Mouse (Mus musculus) pancreas, adult 10 weeks (tissue): Measurements from ENCODE around the gene Rec8. TPM values are rescaled to one million over a fixed set of nuclear protein-coding genes. Genes with fewer than 3 reads are reported as not detected.

Experiments used
- polyA plus RNA-seq: library from polyadenylated mRNA; stranded (reverse); fragments of 350-450 nt; fragmentation: Illumina TruSeq; extraction: RNeasy Lipid Tissue Mini Kit (QIAGEN cat#74804); gene quantifications from one replicate; pipeline ENCODE4 v1.2.3, GENCODE M21; 2015; ENCODE audit warnings: low read depth, low replicate concordance; ENCODE audit not compliant: insufficient read depth

Gene Rec8
- 9.7 TPM for polyA plus RNA-seq

DNA sequence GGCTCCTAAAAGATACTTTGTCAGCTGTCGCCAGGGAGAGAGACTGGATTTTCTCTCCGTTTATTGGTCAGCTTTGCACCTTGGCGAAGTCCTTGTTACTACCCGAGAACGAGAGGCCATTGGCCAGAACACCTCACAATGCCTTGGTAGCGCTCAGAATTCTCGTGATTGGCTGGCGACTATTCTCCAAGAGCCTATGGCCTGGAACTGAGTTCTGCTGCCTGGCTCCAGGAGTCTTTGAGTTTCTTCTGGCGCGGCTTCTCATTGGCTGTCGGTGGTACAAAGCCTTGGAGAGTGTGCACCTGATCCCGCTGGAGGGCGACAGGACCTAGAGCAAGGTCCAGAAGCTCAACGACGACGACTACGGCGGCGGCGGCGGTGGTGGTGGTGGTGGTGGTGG is at the start of gene Rec8:
Gene Rec8 (plus strand): TSS at position 216 of the 400 bp plus-strand sequence.

DNA sequence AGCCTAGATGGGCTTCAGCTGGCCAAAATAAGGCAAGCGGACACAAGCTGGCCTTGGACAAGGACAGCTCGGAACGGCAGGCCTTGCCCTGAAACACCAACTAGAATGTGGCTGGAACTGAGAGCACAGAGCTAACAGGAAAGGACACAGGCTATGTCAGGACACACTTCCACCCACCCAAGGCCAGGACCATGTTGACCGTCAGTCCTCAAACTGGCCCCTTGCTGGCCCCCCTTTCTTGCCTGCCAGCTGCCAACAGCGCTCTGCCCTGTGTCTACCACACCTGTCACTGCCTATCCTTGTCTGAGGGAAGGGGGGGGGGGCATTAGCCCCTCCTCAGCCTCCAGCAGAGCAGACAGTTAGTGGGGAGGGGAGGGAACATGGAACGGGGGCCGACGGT is 42.5 kb upstream of the Rec8 start, which contains the start of gene Fitm1:
Gene Fitm1 (plus strand): TSS at position 316 of the 400 bp plus-strand sequence.

DNA sequence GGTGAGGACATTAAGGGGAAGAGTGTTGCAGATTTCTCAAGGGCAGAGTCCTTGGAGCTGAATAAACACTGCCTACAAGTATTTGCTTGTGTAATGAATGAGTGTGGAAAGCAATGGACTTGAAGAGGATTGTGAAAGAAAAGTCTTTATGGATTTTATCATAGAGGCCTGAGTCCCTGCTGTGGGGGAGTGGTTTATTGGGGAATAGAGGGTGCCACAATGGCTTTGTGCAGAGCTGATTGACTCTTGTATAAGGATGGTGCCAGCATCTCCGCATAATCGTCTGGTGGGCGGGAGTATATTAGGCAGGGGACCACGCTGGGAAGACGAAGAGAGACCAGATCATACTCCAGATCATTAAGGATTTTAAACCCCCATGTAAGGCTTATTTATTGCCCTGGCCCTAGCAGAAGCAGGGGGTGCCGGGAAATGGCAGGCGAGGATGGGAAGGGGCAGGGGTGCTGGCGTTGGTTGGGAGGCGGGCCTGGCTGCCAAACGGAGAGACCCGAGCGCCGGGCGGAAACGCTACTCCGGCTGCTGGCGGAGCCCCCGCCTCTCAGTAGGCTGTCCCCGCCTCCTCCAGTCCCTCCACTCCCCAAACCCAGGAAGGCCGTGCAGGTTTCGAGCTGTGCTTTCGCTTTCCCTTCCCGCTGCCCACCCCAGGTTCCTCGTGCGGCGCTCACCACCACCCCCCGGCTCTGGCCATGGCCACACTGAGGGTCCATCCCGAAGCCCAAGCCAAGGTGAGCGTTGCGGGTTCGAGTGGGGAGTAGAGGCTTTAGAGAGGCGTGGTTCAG is 39.8 kb upstream of the Rec8 start, which contains the start of gene Psme1:
Gene Psme1 (plus strand): TSS at position 253 of the 797 bp plus-strand sequence.

DNA sequence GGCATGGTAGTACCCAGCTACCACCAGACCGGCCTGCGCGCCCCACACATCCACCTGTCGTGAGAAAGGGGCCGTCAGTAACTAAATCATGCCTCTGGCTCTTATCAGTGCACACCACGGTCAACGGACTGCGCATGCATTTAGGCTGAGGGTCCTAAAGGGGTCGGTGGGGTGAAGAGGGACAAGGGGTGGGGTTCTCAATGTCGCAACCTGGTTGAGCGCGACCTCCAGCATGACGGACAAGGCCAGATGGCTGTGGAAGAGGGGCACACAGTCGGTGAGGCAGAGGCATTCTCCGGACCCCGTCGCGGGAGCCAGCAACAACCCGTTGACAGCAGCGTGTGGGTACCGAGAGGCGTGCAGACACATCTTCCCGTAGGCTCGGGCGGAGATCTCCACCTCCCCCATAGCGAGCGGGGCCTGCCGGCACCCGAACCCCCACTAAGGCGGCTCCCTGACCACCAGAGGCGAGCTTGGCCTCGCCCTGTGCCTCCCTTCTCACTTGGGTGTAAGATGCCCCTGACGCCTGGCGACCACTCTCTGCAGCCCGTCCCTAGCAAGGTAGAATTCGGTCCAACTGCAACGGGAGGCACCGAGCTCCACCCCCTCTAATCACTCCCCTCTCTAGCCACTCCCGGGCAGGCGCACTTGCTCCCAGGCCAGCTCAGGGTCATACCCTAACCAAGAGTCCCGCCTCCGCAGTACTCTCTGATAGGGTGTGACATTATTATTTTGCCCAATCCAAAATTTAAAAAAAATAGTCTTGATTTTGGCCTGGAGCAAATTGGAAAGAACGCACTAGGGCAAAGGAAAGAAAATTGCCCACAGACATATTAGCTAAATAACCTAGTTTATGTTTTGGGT is 32.9 kb upstream of the Rec8 start, which contains the start of gene Emc9:
Gene Emc9 (minus strand): TSS at position 601 of the 864 bp plus-strand sequence.

DNA sequence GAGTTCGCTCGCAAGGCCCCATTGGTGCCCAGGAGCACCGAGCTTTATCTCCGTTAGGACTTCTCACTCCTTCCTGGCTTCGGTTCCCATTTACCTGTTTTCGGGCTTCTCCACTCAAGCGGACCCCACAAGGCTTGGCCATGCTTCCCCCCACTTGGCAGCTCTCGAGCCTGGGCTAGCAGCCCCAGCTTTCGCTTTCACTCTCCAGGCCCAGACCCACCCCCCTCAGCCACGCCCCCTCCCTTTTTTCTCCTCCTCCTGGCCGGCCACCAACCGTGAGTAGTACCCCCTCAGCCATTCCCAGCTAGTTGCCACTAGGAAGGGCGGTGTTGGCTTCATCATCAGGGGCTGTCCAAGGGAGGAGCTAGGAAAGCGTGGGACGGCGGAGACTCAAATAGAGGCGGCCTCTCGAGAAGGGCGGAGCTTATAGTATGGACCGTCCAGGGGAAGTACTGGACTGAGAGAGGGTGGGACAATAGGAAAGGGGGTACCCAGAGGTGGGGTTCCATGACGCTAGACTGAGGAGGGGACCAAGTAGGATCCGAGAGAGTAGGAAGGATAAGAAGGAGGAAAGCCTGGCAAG is 27.0 kb upstream of the Rec8 start, which contains the start of gene Psme2:
Gene Psme2 (minus strand): TSS at position 366 of the 583 bp plus-strand sequence.

DNA sequence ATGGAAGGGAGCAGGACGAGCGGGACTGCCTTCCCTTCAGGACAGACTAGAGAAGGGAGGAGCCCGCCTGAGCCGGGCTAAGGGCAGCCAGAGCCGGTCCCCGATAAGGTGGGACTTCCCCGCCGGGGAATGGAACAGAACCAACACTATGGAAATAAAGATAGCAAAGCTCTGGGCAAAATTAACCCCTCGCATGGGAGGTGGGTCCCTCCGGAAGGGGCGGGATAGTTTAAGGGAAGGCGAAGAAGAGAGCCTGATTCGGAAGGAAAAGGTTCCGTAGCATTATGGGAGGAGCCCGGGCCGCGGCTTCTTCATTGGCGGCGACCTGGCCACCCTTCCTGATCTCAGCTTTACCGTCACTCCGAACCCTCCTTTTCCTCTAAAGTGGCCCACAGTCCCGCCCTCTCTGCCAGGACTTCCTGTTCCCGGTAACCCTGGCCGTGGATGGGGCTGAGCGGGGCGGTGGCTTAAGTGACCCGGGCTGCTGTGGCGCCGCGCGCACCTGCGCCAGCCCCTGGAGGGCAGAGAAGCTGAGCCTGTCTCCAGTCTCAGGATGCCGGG is 26.4 kb upstream of the Rec8 start, which contains the start of gene Rnf31:
Gene Rnf31 (plus strand): TSS at position 378 of the 561 bp plus-strand sequence.

DNA sequence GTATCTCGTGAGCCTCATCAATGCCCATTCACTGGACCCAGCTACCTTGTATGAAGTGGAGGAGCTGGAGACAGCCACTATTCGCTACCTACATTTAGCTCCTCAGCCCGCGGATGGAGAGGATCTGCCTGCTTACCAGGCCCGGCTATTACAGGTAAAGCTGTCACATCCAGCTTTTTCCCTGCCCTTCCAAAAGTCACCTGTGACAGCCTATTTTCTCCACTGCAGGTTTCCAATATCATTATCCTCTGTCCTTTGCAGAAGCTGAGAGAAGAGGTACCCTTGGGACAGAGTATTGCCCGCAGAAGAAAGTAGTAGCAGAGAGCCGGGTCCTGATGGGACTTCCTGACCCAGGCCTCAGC is 14.6 kb upstream of the Rec8 start, which contains the start of gene Irf9:
Gene Irf9 (plus strand): TSS at position 301 of the 362 bp plus-strand sequence.

DNA sequence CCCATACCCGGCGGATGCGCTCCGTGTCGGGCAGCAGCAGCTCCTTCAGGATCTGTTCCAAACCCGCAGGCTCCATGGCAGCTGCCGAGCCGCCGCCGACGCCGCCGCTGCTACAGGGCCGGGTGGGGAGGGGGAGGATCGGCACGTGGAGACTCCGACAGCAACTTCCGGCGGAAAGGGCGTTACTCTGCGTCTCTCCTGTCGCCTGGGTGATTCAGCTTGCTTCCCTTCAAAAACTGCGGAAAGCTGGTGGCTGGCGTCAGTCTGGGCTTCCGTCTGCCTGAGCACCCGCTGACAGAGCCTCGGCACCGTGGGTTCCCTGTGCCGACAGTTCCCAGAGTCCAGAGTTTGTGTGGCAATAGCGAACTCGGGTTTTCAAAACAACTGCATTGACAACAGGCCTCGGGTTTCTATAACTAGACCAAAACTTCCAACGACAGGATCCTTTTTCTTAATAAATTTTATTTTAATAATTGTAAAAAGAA is 17.7 kb downstream of the Rec8 start, which contains the start of gene Ipo4:
Gene Ipo4 (minus strand): TSS at position 435 of the 485 bp plus-strand sequence.

DNA sequence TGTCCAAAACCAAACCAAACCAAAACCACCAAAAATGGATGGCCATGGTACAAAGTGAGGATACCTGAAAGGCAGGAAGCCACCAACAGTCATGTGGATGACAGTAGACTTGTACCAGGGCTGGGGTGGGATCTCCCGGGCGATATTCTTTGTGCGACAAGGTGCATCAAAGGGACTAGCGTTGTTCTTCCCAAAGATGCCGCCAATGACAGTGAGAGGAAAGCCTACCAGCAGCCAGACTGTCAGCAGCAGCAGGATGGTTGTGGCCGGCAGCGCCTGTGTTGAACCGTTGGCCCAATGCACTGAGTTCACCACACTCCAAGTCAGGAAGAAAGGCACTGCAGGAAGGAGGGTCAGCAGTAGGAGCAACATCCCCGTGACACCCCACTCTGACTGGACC is 20.0 kb downstream of the Rec8 start, which contains the start of gene Gm49378:
Gene Gm49378 (minus strand): TSS at position 101 of the 400 bp plus-strand sequence.

DNA sequence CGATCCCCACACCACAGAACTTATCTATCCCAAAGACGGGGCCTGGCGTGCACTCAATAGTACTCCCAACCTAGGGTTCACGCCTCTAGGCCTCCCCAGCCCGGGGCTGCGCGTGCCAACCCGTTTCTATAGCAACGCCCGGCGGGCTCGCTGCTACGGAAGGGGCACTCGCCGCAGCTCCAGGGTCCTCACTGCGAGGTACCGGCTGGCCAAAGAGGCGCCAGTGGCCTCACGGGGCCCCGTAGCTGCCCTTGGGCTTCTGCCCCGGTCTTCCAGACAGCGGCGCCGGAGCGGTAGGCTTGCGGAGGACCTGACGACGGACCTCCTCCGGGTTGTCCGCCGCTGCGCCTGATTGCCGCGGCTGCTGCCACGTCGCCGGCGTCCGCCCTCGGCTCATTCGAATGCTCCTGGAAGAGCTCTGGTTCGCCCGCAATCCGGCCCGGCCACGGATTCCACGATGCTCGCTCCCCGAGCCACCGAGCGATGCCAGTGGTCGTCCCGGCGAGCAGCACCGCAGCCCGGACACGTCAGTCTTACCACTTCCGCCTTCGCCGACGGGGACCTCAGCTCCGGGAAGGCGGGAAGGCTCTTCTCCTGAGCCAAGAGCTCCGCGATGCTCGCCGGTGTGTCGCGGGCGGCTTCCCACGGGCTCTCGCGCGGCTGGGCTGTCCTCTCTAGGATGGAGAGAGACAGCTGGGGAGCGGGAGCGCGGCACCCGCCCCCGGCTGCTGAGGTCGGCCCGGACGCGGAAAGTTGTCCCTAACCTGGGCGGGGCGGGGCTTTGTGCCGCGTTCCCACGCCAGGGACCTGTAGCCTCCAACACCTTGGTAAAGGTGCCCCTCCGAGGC is 25.4 kb downstream of the Rec8 start, which contains the start of gene Tm9sf1:
Gene Tm9sf1 (minus strand): TSS at position 747 of the 848 bp plus-strand sequence.

DNA sequence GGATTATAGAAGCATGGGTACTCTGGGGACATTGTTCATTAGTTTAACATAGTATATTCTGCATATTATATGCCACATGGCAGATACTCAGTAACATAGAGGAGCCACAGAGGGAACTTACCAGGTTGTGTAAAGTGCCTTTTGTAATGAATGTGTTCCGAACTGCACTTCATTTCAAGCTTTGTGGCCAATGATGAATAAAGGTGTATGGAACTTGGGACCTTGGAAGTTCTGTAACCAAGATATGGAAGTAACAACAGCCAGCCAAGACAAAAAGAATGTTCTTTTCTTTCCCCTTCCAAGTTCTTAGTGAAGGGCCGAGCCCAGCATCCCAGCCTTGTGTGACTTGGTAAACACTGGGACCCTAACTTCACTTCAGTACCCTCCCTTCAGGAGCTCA is 32.0 kb downstream of the Rec8 start, which contains the start of gene Tssk4:
Gene Tssk4 (plus strand): TSS at position 301 of the 400 bp plus-strand sequence.

DNA sequence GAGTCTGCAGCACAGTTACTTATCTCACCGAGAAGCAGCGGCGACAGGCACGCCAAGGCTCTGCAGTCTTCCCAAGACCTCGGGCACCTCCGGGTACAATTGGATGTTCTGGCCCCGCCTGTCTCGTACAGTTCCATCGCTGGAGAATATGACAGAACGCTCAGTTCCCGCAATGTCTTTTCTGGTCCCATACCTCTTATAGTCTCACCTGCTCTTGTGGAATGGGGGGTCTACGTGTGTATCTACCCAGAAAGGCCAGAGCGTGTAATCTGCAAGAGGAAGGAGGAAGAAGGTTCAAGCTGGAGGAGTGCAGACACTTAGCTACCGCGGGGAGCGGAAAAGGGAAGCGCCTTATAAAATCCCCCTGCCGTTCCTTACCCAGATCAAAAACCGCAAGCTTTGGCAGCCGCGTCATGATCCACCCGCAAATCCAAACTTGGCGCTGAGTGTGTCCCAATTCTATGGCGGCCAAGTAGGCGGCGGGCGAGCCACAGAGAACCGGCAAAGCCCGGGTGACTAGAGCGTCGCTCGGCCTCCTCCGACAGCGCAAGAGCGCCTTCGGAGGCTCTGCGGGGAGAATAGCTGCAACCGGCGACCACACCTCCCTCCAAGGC is 42.2 kb downstream of the Rec8 start, which contains the start of gene Mdp1:
Gene Mdp1 (minus strand): TSS at position 549 of the 614 bp plus-strand sequence.

DNA sequence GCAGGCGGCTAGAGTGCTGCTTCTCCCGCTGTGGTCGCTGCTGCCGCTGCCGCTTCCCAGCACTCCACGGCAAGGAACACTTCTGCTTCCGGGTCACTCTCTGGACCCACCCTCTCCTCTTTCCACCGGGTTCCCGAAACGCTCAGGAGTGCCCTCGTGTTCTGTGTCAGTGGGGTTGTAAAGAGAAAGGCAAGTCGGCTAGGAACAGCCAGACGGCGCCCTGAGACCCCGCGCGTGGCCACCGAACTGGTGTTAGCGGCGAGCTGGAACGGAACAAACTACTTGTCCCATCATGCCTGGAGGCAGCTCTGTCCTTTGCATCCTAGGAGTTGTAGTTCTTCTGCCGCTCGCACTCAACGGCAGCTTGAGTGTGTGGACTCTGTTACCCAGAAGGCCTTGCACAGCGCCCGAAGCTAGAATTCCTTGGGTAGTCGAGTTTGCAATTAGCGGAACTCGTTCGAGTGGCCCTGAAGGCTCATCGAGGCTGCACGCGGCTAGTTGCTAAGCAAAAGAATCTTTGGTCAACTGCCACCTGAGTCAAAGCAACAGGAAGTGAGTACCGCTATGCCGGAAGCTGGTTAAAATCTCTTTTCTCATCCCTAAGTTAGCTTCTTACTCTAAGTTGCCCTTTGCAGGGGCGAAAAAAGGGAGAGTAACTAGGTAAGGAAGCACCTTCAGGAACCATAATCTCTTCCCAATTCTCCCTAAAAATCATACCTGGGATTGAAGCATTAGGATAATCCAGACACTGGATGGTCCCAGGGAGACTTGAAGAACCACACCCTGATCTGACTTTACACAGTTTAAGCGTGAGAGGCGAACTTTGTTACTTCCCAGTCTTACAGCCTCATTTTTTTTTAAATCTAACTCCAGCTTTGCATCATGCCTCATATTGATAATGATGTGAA is 54.2 kb downstream of the Rec8 start, which contains the start of the genes Gmpr2 and Nedd8:
Gene Gmpr2 (plus strand): TSS at position 109 of the 908 bp plus-strand sequence.
Gene Nedd8 (minus strand): TSS at position 292 of the 908 bp plus-strand sequence.

Other genes starting within 250 kb of the Rec8 start
- 17.0 TPM for gene Dhrs4, start 139.3 kb upstream of the Rec8 start, polyA plus RNA-seq
- gene Carmil3, start 127.4 kb upstream of the Rec8 start, polyA plus RNA-seq, result 11.7 TPM
- not detected for gene Cpne6, start 107.6 kb upstream of the Rec8 start, polyA plus RNA-seq
- gene Nrl, start 93.1 kb upstream of the Rec8 start, polyA plus RNA-seq, result not detected
- 29.0 TPM for gene Pck2, start 77.8 kb upstream of the Rec8 start, polyA plus RNA-seq
- 38.9 TPM for gene Dcaf11, start 58.0 kb upstream of the Rec8 start, polyA plus RNA-seq
- gene A730061H03Rik, start 57.6 kb upstream of the Rec8 start, polyA plus RNA-seq, result not detected
- not detected for gene Fitm1, start 42.4 kb upstream of the Rec8 start, polyA plus RNA-seq
- 38.5 TPM for gene Psme1, start 39.9 kb upstream of the Rec8 start, polyA plus RNA-seq
- 11.7 TPM for gene Emc9, start 32.7 kb upstream of the Rec8 start, polyA plus RNA-seq
- 49.1 TPM for gene Psme2, start 26.9 kb upstream of the Rec8 start, polyA plus RNA-seq
- gene Rnf31, start 26.3 kb upstream of the Rec8 start, polyA plus RNA-seq, result 14.7 TPM
- gene Irf9, start 14.5 kb upstream of the Rec8 start, polyA plus RNA-seq, result 11.2 TPM
- 49.8 TPM for gene Ipo4, start 17.9 kb downstream of the Rec8 start, polyA plus RNA-seq
- 1.6 TPM for gene Gm49378, start 19.9 kb downstream of the Rec8 start, polyA plus RNA-seq
- gene Tm9sf1, start 25.8 kb downstream of the Rec8 start, polyA plus RNA-seq, result 17.3 TPM
- gene Tssk4, start 32.1 kb downstream of the Rec8 start, polyA plus RNA-seq, result 0.59 TPM
- gene Mdp1, start 42.5 kb downstream of the Rec8 start, polyA plus RNA-seq, result 8.9 TPM
- gene Gmpr2, start 53.9 kb downstream of the Rec8 start, polyA plus RNA-seq, result 5.6 TPM
- gene Nedd8, start 54.1 kb downstream of the Rec8 start, polyA plus RNA-seq, result 60.9 TPM
- gene Tinf2, start 63.8 kb downstream of the Rec8 start, polyA plus RNA-seq, result 5.5 TPM
- gene Tgm1, start 95.9 kb downstream of the Rec8 start, polyA plus RNA-seq, result 0.30 TPM
- gene Rabggta, start 104.2 kb downstream of the Rec8 start, polyA plus RNA-seq, result 9.4 TPM
- gene Dhrs1, start 127.7 kb downstream of the Rec8 start, polyA plus RNA-seq, result 28.8 TPM
- gene Nop9, start 127.7 kb downstream of the Rec8 start, polyA plus RNA-seq, result 2.8 TPM
- not detected for gene Cideb, start 140.4 kb downstream of the Rec8 start, polyA plus RNA-seq
- gene Ltb4r2, start 143.4 kb downstream of the Rec8 start, polyA plus RNA-seq, result not detected
- gene Ltb4r1, start 147.9 kb downstream of the Rec8 start, polyA plus RNA-seq, result not detected
- gene Adcy4, start 166.1 kb downstream of the Rec8 start, polyA plus RNA-seq, result 14.4 TPM
- 2.2 TPM for gene Ripk3, start 170.8 kb downstream of the Rec8 start, polyA plus RNA-seq
- gene Nfatc4, start 205.1 kb downstream of the Rec8 start, polyA plus RNA-seq, result 5.5 TPM
- 2.1 TPM for gene Nynrin, start 236.0 kb downstream of the Rec8 start, polyA plus RNA-seq